Mouse (Mus musculus) forebrain, postnatal 0 days (tissue): ENCODE results near the gene Ppp2r5e. TPM values are rescaled to one million over a fixed set of nuclear protein-coding genes. Genes with fewer than 3 reads are reported as not detected.

ENCODE experiments used
- ATAC-seq: fragments of 200-750 bp; cut with Nextera tagmentation; 2 replicates; pipeline ENCODE4 v1.8.0; 2017; ENCODE audit warnings: mild to moderate bottlenecking, moderate library complexity
- DNase-seq: peaks from one replicate; pipeline ENCODE4 v3.0.0-alpha.2; 2015
- H3K27ac ChIP-seq: fragments of 300-500 bp; sonication (generic); 2 replicates; pipeline ENCODE4 v1.5.1; 2014; ENCODE audit warnings: low read depth, mild to moderate bottlenecking, antibody characterized with exemption, low read length, moderate library complexity, mixed read lengths
- H3K27me3 ChIP-seq: fragments of 300-500 bp; sonication (generic); 2 replicates; pipeline ENCODE4 v1.6.1; 2014; ENCODE audit warnings: mild to moderate bottlenecking, low read length, mixed read lengths; ENCODE audit not compliant: insufficient read depth
- H3K36me3 ChIP-seq: fragments of 300-500 bp; sonication (generic); 2 replicates; pipeline ENCODE4 v1.6.1; 2014; ENCODE audit warnings: mild to moderate bottlenecking, moderate library complexity; ENCODE audit not compliant: insufficient read depth
- H3K4me1 ChIP-seq: fragments of 300-500 bp; sonication (generic); 2 replicates; pipeline ENCODE4 v1.6.1; 2014; ENCODE audit warnings: antibody characterized with exemption; ENCODE audit not compliant: insufficient read depth
- H3K4me2 ChIP-seq: fragments of 300-500 bp; sonication (generic); 2 replicates; pipeline ENCODE4 v1.6.1; 2014; ENCODE audit warnings: low read depth, mild to moderate bottlenecking, moderate library complexity
- H3K4me3 ChIP-seq: fragments of 300-500 bp; sonication (generic); 2 replicates; pipeline ENCODE4 v1.5.1; 2014; ENCODE audit warnings: low read depth, low read length, mixed read lengths
- H3K9ac ChIP-seq: fragments of 300-500 bp; sonication (generic); 2 replicates; pipeline ENCODE4 v1.6.1; 2014; ENCODE audit warnings: mild to moderate bottlenecking
- H3K9me3 ChIP-seq: fragments of 300-500 bp; sonication (generic); 2 replicates; pipeline ENCODE4 v1.6.1; 2016; ENCODE audit warnings: low read length
- CTCF ChIP-seq: sonication (generic); IDR thresholded peaks from 2 replicates; pipeline ENCODE4 v1.5.1; 2016; ENCODE audit warnings: antibody characterized with exemption, control low read depth, low read depth
- WGBS: fragments of 180-500 bp; shearing (Covaris S2); extraction: QIAGEN DNeasy Blood & Tissue Kit; methylation state at CpG from one replicate; pipeline ENCODE4 v1.1.7; 2014; 5-methylcytosine and 5-hydroxymethylcytosine counted together
- polyA plus RNA-seq: library from polyadenylated mRNA; unstranded; fragments of >200 nt; fragmentation: Nextera tagmentation; extraction: Ambion mirVana; gene quantifications from 2 replicates; pipeline ENCODE4 v1.2.1, GENCODE M21; 2015
- total RNA-seq: library from RNA; depleted of rRNA; stranded (reverse); fragments of >200 nt; gene quantifications from 2 replicates; pipeline ENCODE4 v1.2.3, GENCODE M21; 2014

Ppp2r5e gene
- total and polyA plus RNA-seq, 2 experiments from 2014 or later, result 26.7 to 50.8 TPM

- ATAC-seq (no peak), DNase-seq (no peak)
- H3K9me3 ChIP-seq, result no peaks in the 10 kb centered on the region
- H3K4me1 ChIP-seq, result no peaks in the 10 kb centered on the region
- 70% methylated on average over 9 of the region's 9 CpGs for WGBS
- H3K27ac ChIP-seq, result no peak overlapping the region
- H3K27me3 ChIP-seq, result no peaks in the 10 kb centered on the region
- H3K36me3 ChIP-seq, result no peaks in the 10 kb centered on the region
- H3K4me3 ChIP-seq, result no peak overlapping the region
- TF ChIP-seq CTCF, result no peak
- no peak overlapping the region for H3K9ac ChIP-seq
- H3K4me2 ChIP-seq, result no peak overlapping the region
Observed at GRCm38 (mm10) chr12:75548999-75549398, 47.0 kb downstream of the Ppp2r5e start.

- DNase-seq (no peak), ATAC-seq (no peak)
- Histone ChIP-seq H3K4me2 (no peak overlapping the region), H3K27ac (no peak overlapping the region), H3K36me3 (no peaks in the 10 kb centered on the region), H3K27me3 (no peaks in the 10 kb centered on the region), H3K9me3 (no peaks in the 10 kb centered on the region), H3K4me3 (no peak overlapping the region), H3K9ac (no peak overlapping the region), H3K4me1 (no peaks in the 10 kb centered on the region)
- no peak for TF ChIP-seq CTCF
- 90% methylated on average over 3 of the region's 3 CpGs for WGBS
Observed at GRCm38 (mm10) chr12:75547174-75547573, 48.9 kb downstream of the Ppp2r5e start.

- H3K4me1 ChIP-seq, result no peaks in the 10 kb centered on the region
- TF ChIP-seq CTCF, result no peak
- no peak overlapping the region for H3K4me3 ChIP-seq
- DNase-seq (no peak), ATAC-seq (no peak)
- H3K27me3 ChIP-seq, result no peaks in the 10 kb centered on the region
- H3K36me3 ChIP-seq, result no peaks in the 10 kb centered on the region
- 94% methylated on average over 5 of the region's 5 CpGs for WGBS
- no peak overlapping the region for H3K4me2 ChIP-seq
- H3K9ac ChIP-seq, result no peak overlapping the region
- no peaks in the 10 kb centered on the region for H3K9me3 ChIP-seq
- no peak overlapping the region for H3K27ac ChIP-seq
Observed at GRCm38 (mm10) chr12:75546241-75546640, 49.8 kb downstream of the Ppp2r5e start.

DNA sequence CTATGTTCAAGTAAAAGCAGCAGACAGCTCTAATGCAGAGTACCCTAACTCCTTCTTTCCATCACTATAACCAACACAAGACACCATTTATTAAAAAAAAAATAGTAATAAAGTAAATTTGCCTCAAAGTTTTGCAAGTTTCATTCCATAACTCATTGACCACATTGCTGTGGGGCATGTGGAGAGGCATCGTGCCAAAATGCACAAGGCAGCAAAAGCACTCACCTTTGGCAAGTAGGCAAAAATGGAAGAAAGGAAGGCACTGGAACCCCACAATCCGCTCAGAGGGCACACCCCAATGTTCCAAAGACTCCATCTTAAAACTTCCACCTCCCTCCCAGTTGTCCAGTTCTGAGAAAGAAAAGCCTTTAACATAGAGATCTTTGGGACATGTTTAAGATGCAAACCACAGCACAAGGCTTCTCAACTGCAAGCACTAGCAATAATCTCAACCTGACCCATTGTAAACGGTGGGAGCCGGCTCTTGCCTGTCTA, 50.6 kb downstream of the Ppp2r5e start:
- H3K4me1 ChIP-seq, result no peaks in the 10 kb centered on the region
- no peaks in the 10 kb centered on the region for H3K36me3 ChIP-seq
- WGBS, result 93% methylated on average over 4 of the region's 4 CpGs
- no peaks in the 10 kb centered on the region for H3K9me3 ChIP-seq
- no peak overlapping the region for H3K4me3 ChIP-seq
- H3K27me3 ChIP-seq, result no peaks in the 10 kb centered on the region
- no peak for TF ChIP-seq CTCF
- ATAC-seq (no peak), DNase-seq (no peak)
- no peak overlapping the region for H3K4me2 ChIP-seq
- H3K27ac ChIP-seq, result no peak overlapping the region
- no peak overlapping the region for H3K9ac ChIP-seq

GRCm38 (mm10) chr12:75544666-75545065, 51.4 kb downstream of the Ppp2r5e start:
- WGBS, result 66% methylated on average over 2 of the region's 2 CpGs

DNA sequence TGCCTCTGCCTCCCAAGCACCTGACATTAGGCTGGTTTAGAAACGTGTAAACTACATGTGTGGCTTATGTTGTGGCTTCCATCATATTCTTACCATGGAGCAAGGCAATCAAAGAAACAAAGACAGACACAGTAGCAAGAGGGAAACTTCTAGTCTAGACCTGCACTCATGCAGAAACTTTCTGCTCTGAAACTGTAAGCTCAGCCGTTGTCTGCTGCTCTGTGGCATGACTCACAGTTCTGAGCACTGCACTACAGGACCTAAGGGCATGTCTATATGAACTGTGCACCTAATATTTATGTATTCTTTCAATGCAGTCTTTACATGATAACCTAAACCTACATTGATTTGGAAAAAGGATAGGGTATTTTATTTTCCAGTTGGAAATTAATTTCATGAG, 51.8 kb downstream of the Ppp2r5e start:
- Histone ChIP-seq H3K27me3 (no peaks in the 10 kb centered on the region), H3K4me3 (no peak overlapping the region), H3K4me2 (no peak overlapping the region), H3K4me1 (no peaks in the 10 kb centered on the region), H3K36me3 (no peaks in the 10 kb centered on the region), H3K9me3 (no peaks in the 10 kb centered on the region), H3K27ac (no peak overlapping the region), H3K9ac (no peak overlapping the region)
- no peak for ATAC-seq
- no peak for DNase-seq
- WGBS, result 79% methylated on average over 2 of the region's 2 CpGs
- TF ChIP-seq CTCF, result no peak

More at GRCm38 (mm10) chr12:75544666-75545065, 51.4 kb downstream of the Ppp2r5e start:
- no peaks in the 10 kb centered on the region for H3K9me3 ChIP-seq
- no peak for ATAC-seq
- no peak for DNase-seq
- no peak overlapping the region for H3K4me3 ChIP-seq
- H3K9ac ChIP-seq, result no peak overlapping the region
- H3K27ac ChIP-seq, result no peak overlapping the region
- no peaks in the 10 kb centered on the region for H3K4me1 ChIP-seq
- TF ChIP-seq CTCF, result no peak
- no peak overlapping the region for H3K4me2 ChIP-seq
- H3K36me3 ChIP-seq, result no peaks in the 10 kb centered on the region
- H3K27me3 ChIP-seq, result no peaks in the 10 kb centered on the region

DNA sequence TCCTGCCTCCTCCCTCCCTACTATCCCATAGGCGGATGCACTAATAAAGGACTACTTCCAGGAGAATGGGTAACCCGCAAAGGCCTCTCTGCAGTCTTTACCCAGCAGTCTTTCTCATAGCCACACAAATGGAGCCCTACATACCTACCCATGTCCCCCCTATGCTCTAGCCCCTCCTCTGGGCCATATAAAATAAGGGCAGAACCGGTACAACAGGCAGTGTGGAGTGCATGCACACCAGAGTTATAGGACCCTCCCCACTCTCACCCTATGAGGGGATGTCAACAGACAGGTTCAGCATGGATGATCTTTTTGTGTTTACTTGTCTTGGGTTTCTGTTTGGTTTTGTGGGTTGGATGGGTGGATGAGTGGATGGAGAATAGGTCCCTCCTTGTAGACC, 52.7 kb downstream of the Ppp2r5e start:
- no peak for TF ChIP-seq CTCF

GRCm38 (mm10) chr12:75540621-75541171, 55.3 kb downstream of the Ppp2r5e start:
- H3K9me3 ChIP-seq, result no peaks in the 10 kb centered on the region
- DNase-seq, result no peak
- no peak for ATAC-seq
- no peak overlapping the region for H3K4me2 ChIP-seq
- H3K27me3 ChIP-seq, result no peaks in the 10 kb centered on the region
- no peak for TF ChIP-seq CTCF
- no peak overlapping the region for H3K27ac ChIP-seq
- H3K36me3 ChIP-seq, result no peaks in the 10 kb centered on the region
- H3K4me3 ChIP-seq, result no peak overlapping the region
- 83% methylated on average over 5 of the region's 5 CpGs for WGBS
- peaks cover 8% of the 10 kb centered on the region for H3K4me1 ChIP-seq
- H3K9ac ChIP-seq, result no peak overlapping the region

More for the DNA sequence above, 52.7 kb downstream of the Ppp2r5e start:
- H3K27ac ChIP-seq, result no peak overlapping the region
- ATAC-seq (no peak), DNase-seq (no peak)
- no peak overlapping the region for H3K4me2 ChIP-seq
- WGBS, result 63% methylated on average over 3 of the region's 3 CpGs
- no peak overlapping the region for H3K9ac ChIP-seq
- H3K4me3 ChIP-seq, result no peak overlapping the region
- H3K27me3 ChIP-seq, result no peaks in the 10 kb centered on the region
- H3K4me1 ChIP-seq, result no peaks in the 10 kb centered on the region
- no peaks in the 10 kb centered on the region for H3K36me3 ChIP-seq
- no peaks in the 10 kb centered on the region for H3K9me3 ChIP-seq
